10 mouse cellular contexts compared by ENCODE assay signal in genomic region chr13:45156223-45156622, GRCm38 (mm10).
DNase-seq lines count a peak whose midpoint lies in the region; TF ChIP-seq lines count a peak whose summit lies in the region.
"Had no signal": no experiment of that assay in that cellular context is flagged by ENCODE, and none has a peak within 500 bp of the region (broad histone marks: within the 10 kb centered on the region; RNA-seq: fewer than 3 reads in every experiment).

No protein-coding gene starts in this region.

- H3K36me3 ChIP-seq in thymus, adult 2 months (ENCODE audit: control insufficient read depth, insufficient read depth, low read length) = no peaks in the 10 kb centered on the region

- peaks cover 11% of the 10 kb centered on the region for H3K4me1 ChIP-seq in thymus, adult 2 months (replicated peaks; ENCODE audit: control insufficient read depth, insufficient read depth, low read length)

- no peak overlapping the region for H3K4me3 ChIP-seq in thymus, adult 2 months (ENCODE audit: control insufficient read depth, insufficient read depth, low read length)

- TF ChIP-seq CTCF in thymus, adult 2 months (IDR thresholded peaks at IDR 0.05; ENCODE audit: borderline replicate concordance, control insufficient read depth, extremely low read depth, insufficient read depth, low read length, poor library complexity) = no peak

- H3K27me3 ChIP-seq in thymus, adult 2 months (ENCODE audit: control insufficient read depth, insufficient read depth, low read length) = no peaks in the 10 kb centered on the region

- 68% methylated on average over 3 of the region's 3 CpGs for WGBS in thymus, adult 2 months

- peak; percentile 11 for DNase-seq in embryo, embryonic 11 days
- DNase-seq in embryo, embryonic 10.5 days (ENCODE audit: low spot score) = no peak
- DNase-seq in thymus, adult 2 months = peak; percentile 11
- DNase-seq in thymus, adult 18-20 months = no peak
- peak; percentile 40 to 62 for DNase-seq in kidney, postnatal 36 days
- peak; percentile 36 for DNase-seq in thymus, postnatal 4 days
- DNase-seq in adrenal gland, postnatal 36 days = no peak
- no peak for DNase-seq in gastrocnemius, postnatal 25 days
- DNase-seq: adrenal gland, postnatal 14 days; heart, postnatal 10 days had no signal

- no peak for TF ChIP-seq POLR2A in thymus, adult 2 months (IDR thresholded peaks at IDR 0.05; ENCODE audit: control insufficient read depth, extremely low read depth, insufficient read depth, low read length, poor library complexity)

- H3K27ac ChIP-seq in thymus, adult 2 months (ENCODE audit: control insufficient read depth, insufficient read depth, low read length) = no peak overlapping the region

Comparison
In these comparisons a context has a peak if more than half of its experiments do, and no peak if none do; other contexts are left out.
1. DNase-seq: peak in embryo, embryonic 11 days (single experiment), thymus, adult 2 months (single experiment), kidney, postnatal 36 days (2 of 2) and thymus, postnatal 4 days (single experiment); none in embryo, embryonic 10.5 days (single experiment), thymus, adult 18-20 months (0 of 2), adrenal gland, postnatal 36 days (0 of 2) and gastrocnemius, postnatal 25 days (single experiment).